Mouse (Mus musculus) spleen, postnatal 4 days (tissue): Measurements from ENCODE around the gene Ceacam15.
A peak's percentile ranks its signal among the peaks of the same experiment; 100 is the strongest.
"Not testable (repeated sequence)": the region's sequence is repeated elsewhere in the genome, so short reads cannot be mapped to it uniquely, and the experiment has no call there.

Experiments used
- DNase-seq, 2 experiments: peaks; one replicate each; pipeline ENCODE4 v3.0.0; 2022; ENCODE audit warnings: low spot score in 2 of 2

Ceacam15 gene

GRCm38 (mm10) chr7:16675605-16676004 is at the start of gene Ceacam15:
TSS of gene Ceacam15 (minus strand) at chr7:16675705.
- DNase-seq, result no peak

- not testable (repeated sequence) for DNase-seq
Measured at GRCm38 (mm10) chr7:16722490-16722889, 47.0 kb upstream of the Ceacam15 start.

- no peak for DNase-seq
Measured at GRCm38 (mm10) chr7:16721629-16722028, 46.1 kb upstream of the Ceacam15 start, which contains the start of gene Ceacam9. TSS of gene Ceacam9 (plus strand) at chr7:16721929.

GRCm38 (mm10) chr7:16716456-16717152 is 41.1 kb upstream of the Ceacam15 start:
- DNase-seq, result not testable (repeated sequence)

GRCm38 (mm10) chr7:16712633-16713415 is 37.3 kb upstream of the Ceacam15 start:
- no peak for DNase-seq

GRCm38 (mm10) chr7:16710604-16711003 is 35.1 kb upstream of the Ceacam15 start:
- DNase-seq, result no peak

GRCm38 (mm10) chr7:16708244-16708643 is 32.7 kb upstream of the Ceacam15 start:
- DNase-seq, result no peak

GRCm38 (mm10) chr7:16706385-16706784 is 30.9 kb upstream of the Ceacam15 start:
- DNase-seq, result no peak

GRCm38 (mm10) chr7:16700583-16700982 is 25.1 kb upstream of the Ceacam15 start:
- no peak for DNase-seq

GRCm38 (mm10) chr7:16699042-16699441 is 23.5 kb upstream of the Ceacam15 start:
- DNase-seq, result no peak

GRCm38 (mm10) chr7:16695025-16695424 is 19.5 kb upstream of the Ceacam15 start:
- DNase-seq, result peak; percentile 29 to 68

GRCm38 (mm10) chr7:16689196-16689595 is 13.7 kb upstream of the Ceacam15 start:
- DNase-seq, result no peak

GRCm38 (mm10) chr7:16680194-16680593 is 4.7 kb upstream of the Ceacam15 start:
- not testable (repeated sequence) for DNase-seq

GRCm38 (mm10) chr7:16674699-16675098 is 806 bp downstream of the Ceacam15 start:
- not testable (repeated sequence) for DNase-seq

- no peak for DNase-seq
Measured at GRCm38 (mm10) chr7:16673823-16674222, 1.7 kb downstream of the Ceacam15 start.

- DNase-seq, result not testable (repeated sequence)
Measured at GRCm38 (mm10) chr7:16668331-16668930, 7.1 kb downstream of the Ceacam15 start.

GRCm38 (mm10) chr7:16644260-16644659 is 31.2 kb downstream of the Ceacam15 start:
- DNase-seq, result no peak

- DNase-seq, result not testable (repeated sequence)
Measured at GRCm38 (mm10) chr7:16643106-16643505, 32.4 kb downstream of the Ceacam15 start.

- no peak for DNase-seq
Measured at GRCm38 (mm10) chr7:16639028-16639427, 36.5 kb downstream of the Ceacam15 start.

- DNase-seq, result no peak
Measured at GRCm38 (mm10) chr7:16635116-16635515, 40.4 kb downstream of the Ceacam15 start.

- DNase-seq, result not testable (repeated sequence)
Measured at GRCm38 (mm10) chr7:16633913-16634312, 41.6 kb downstream of the Ceacam15 start.

GRCm38 (mm10) chr7:16631932-16632331 is 43.6 kb downstream of the Ceacam15 start:
- DNase-seq, result no peak
